Mouse (Mus musculus): ENCODE measurements around the gene Mpped2.

Mpped2 gene

DNA sequence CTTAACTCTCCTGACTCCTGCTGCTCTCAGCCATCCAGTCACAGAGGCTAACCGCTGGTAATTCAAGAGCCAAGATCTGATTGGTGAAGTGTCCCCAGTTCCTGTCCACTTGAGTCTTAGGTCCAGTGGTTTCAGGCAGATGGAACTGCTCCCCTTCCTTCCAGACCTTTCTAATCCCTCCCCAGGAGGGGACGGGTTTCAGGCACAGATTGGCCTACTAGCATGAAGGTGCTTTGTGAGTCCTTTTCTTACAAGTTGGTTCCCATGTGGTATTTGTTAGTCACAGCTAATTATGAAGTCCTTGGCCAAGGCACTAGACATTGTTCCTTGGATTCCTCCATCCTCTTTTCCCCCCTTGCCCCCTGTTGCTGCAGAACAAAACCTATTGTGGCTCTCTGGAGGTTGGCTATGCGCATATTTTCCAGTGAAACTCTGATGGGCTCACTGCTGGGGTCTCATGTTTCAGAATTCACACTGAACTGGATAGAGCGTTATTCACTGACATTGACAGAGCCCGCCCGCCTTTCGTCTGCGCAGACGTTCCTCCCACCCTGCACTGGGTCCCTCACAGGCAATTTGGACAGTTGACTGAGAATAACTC, 163.4 kb downstream of the Mpped2 start:
- no peak for DNase-seq (ENCODE audit: low read depth)

DNA sequence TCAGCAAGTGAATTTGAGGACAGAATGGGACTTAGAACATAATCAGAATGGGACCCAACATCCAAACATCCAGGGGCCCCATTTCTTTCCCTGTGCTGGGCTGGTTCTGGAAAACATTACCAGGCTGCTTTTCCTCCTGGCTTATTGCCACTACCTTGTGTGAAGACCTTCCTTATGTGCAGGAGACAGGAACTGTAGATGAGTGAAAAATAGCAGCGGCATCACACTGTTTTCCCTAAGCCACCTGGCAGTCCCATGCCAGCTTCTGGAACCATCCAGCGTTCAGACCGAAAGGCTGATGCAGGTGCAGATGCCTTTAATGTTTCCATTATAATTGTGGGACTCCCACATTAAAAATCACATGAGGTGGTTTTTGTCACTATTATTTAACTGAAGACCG, 164.2 kb downstream of the Mpped2 start:
- no peak for DNase-seq (ENCODE audit: low read depth)

DNA sequence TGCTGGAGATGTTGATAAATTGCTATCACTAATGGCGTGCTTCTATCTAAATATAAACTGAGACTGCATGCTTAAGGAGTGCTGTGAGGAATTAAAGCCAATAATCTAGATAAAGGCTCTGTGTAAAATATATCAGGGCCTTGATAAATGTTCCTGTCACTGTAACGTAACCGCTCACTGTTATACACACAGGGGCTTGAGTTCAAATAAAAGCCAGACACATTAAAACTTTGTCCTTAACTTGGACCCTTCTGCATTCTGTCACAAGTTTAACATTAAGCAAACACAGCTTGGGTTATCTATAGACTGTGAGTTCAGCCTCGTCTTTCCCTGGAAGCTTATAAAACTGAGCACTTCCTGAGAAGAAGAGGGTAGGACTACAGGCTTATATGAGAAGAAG, 164.6 kb downstream of the Mpped2 start:
- no peak for DNase-seq (ENCODE audit: low read depth)

DNA sequence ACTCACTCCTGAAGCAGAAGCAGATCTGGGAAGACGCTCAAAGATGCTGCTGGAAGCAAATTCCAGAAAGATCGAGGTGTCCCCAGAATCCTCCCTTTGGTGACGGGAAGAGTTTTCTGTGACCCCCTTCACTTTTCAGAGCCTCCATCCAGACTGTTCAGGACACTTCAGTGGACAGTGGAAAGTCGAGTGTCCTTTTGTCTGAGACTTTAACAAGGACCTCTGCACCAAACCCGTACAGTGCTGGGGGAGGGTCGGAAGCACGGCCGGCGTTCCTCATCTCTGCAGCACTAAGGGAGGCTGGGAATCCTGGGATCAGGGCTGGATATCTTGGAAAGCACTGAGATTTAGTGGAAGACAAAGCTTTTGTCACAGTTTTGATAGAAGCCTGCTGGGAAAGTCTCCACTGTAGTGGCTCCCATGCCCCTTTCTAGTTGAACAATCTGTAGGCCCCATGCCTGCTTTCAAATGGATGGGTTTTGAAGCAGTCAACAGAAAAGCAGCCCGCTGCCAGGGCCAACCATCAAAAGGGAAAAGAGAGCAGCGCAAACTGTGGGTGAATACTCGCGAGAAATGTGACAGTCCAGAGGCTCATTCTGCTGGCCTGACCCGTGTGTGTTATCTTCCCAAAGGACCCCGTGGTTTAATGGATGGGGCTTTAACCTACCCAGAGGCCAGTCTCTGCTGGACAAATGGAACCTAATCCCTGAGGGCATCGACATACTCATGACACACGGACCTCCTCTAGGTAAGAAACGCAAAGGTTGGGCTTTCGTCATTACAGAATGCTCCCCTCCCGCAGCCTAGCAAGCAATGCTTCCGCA, 168.0 kb downstream of the Mpped2 start:
- no peak for DNase-seq (ENCODE audit: low read depth)

DNA sequence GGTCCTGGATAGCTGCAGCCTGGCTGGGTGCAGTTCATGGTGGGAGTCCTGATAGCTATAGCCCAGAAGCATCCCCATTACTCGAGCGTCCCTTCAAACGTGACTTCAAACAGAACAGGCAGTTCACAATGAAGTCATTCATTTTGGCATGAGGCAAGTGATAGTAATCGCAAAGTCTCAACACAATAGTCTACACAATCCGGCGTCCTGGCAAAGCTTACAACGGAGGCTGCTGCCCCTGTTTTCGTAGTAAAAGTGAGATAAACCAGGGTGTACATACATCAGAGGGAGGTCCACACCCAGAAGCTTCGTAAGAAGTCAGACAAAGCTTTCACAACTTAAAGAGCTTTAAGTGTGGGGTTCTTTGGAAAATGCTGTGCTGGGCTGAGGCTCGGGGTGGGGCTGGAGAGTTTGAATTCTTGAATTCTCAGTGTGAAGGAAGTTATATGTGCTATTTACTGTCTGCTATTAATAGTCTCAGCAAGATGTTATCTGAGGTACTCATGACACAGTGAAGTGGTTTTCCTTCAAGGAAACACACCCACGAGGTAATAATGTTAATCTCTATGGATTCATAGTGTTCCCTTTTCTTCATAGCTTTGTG, 170.1 kb downstream of the Mpped2 start:
- DNase-seq (ENCODE audit: low read depth), result no peak

DNA sequence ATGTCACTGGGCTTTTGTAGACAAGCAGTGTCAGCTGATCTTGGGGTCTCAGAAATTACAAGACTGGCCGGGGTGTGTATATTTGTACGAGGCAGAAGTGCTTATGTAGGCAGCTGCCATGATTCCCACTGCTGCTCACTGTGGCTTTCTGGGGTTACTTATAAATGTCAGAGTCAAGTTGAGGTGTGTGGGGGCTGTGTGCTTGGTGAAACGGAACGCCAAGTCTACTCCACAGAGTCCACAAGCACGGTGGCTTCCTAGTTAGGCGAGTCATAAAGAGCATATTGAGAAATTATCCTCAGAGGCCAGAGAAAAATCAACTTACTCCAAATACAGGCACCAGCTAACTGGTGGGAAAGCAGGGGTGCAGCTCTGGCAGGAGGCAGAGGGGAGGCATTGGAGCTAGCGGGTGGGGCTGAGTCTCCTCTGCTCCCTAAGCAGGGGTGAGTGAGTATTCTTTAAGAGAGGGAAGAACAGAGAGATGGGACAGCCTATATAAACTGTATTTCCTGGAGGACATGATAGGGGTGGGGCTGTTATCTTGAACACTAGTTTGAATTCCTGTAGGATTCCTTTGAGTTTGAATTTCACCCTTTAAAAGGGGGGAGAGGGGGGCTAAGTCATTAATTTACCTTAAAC, 172.2 kb downstream of the Mpped2 start:
- DNase-seq (ENCODE audit: low read depth), result no peak

DNA sequence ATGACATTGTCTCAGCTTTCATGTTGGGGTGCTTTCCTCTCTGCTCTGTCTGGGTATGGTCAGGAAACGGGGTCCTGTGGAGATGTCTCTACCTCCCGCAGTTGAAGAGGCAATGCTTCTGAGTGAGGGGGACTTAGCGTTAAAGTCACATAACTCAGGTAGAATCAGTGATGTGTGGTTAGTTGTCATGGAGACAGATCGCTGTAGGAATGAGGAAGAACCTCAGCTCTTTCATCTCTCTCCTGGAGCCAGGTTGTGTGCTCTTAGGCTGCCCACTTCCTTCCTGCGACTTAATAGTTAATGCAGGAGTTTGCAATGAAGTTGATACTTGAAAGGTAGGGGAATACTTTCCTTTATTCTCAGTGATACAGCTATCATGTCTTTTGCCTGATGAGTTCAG, 173.2 kb downstream of the Mpped2 start:
- DNase-seq (ENCODE audit: low read depth), result no peak

DNA sequence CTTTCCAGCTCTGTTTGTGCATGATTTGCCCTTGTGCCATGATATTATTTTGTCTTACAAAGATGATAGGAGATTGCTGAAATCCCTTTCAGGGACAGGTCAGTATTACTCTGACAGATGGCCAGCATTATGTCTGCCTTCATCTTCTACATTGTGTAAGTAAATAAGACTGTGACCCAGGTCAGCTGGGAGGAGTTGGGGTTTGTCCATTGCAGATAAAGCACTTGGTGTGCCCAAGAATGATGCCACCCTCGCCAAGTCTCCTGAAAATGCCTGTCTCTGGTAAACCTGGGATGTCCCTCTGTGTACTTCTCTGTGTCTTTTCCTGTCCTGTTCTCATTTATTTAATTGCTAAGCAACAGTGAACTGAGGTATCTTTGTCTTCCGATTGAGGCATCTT, 177.8 kb downstream of the Mpped2 start:
- no peak for DNase-seq (ENCODE audit: low read depth)

DNA sequence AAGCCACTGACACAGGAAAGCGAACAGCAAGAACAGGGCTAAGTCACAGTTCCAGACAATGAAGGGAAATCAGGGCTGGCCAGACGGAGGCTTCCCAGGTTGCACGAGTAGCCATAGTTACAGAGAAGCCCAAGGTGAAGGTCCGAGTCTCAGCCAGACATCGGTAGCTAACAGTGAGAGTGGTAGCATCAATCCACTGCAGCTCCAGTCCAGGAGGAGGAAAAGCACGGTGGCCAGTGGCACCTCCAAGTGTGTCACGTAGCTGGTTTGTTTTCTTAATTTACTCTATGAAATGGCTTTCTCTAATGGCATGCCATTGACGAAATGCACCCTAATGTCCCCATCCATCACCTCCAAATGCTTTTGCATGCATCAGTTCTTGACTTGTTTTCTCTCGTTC, 180.1 kb downstream of the Mpped2 start:
- no peak for DNase-seq (ENCODE audit: low read depth)

DNA sequence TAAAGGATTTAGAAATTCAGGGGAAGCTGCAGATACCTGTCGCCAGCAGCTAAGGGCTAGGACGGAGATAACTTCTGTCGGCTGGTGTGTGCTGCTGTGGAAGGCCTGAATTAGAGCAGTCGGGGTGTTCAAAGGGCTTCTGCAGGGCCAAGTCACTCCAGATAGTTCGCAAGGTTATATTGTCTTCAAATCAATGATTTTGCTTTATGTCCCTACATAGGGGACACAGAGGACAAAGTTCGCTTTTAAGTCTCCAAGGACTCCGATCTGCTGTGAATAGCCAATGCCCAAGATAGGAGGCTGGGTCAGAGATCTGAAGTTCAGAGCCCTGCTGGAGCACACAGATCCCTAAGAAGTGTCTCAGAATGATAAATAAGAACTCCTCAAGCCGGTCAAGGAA, 190.3 kb downstream of the Mpped2 start:
- no peak for DNase-seq (ENCODE audit: low read depth)

DNA sequence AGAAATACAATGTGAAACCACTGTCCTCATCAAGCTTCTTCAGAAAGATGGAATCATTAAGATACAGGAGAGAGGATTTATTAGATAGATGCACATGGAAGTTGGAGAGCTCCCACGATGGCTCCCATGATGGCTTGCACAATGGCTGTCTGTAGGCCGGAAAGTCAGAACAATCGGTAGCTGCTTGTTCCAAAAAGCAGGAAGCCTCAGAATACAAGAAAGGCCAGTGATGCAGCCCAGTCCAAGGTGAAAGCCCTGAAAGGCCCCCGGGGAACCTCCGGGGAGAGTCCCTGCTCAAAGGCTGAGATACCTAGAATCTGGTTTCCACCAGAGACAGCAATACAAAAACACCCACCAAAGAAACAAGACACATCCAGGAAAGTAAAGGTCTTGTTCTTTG, 195.1 kb downstream of the Mpped2 start:
- DNase-seq (ENCODE audit: low read depth), result no peak

DNA sequence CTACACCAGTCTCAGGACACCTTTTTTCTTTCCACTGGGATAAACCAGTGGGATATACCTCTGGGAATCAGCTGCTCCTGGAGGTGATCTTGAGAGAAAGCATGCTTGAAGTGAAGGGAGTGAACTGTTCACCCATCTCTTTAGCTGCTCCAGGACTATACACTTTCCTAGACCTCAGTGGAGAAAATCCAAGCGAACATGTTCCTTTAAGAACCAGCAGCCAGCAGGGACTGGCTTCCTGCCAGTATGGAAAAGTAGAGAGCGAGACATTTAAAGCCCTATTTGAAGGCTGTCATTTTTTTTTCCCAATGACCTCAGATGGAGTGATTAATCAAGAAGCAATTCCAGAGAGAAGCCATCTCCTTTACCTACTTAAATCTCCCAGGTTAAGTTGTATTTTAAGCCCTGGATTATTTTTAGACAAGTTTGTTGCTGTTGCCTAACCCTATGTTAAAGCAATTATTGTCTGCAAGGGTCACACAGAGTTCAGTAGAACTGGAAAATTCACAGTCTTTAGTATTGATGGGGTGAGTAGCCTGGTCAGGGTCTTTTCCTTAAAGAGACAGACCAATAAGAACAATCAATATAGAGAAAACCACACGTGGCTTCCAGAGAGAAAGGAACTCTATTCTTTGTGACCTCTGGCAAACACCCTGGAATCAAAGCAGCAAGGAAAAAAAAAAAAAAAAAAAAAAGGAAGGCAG, 196.4 kb downstream of the Mpped2 start:
- DNase-seq (ENCODE audit: low read depth), result peak; percentile 35

DNA sequence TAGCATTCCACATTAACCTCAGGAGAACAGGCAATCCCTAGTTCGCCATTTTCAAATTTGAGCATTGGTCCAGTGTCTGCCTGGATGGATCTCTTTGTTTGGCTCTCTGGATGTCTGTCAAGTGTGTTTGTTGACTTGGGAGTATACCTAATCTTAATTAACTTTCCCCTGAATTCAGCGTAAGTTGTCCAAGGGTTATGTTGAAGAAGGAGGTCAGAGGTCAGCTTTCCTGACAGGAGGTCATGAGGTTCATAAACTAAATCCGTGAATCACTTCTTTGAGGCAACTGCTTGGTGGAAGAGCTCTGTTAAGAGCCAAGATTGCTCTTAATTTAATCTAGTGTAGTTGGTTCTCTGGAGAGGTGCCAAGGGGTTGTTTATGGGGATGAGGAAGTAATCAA, 200.3 kb downstream of the Mpped2 start:
- no peak for DNase-seq (ENCODE audit: low read depth)

DNA sequence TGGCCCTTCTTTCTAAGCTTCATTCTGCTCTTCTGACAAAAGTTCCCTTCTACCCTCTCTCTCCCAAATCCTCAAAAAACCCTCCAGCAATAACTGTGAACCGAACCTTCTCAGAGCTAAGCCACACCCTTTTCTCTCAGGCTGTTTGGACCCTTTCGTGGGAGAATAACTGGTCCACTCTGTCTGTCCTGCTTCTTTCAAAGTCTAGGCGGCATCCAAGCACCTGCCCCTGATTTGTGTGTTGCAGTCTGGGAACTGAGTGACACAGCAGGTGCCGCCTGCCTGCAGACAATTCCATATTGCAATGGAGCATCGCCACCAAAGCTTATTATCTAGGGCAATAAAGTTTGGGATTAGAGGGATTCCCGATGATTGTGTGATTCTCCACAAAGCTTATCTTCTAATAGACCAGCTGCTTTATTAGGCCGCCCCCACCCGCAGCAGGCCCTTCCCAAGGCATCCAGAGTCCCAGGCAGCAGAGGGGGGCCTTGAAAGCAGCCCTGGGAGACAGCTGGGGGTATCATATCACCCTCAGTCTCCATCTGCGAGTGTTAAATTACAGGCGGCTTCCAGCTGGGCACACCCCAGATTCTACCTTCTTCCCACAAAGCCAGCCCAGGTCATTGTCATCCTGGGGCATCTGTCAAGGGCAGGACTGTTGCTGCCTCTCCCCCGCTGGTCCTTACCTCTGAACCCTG, 202.4 kb downstream of the Mpped2 start:
- DNase-seq (ENCODE audit: low read depth), result no peak

DNA sequence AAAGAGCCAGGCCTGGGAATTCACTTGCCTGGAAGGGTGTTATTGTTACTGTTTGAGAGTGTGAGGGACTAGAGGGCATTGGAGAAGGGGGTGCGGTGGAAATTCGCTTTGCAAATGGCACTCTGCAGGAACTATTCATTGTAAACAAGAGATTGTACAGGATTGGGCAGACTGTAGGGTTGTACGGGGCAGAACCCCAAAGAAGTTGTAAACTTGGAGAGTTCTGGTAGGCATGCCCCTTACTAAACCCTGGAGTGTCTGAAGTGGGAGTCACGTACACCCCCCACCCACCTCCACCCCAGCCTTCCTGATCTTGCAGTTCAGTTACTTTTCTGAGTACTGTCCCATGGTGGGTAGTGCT, 202.9 kb downstream of the Mpped2 start:
- DNase-seq (ENCODE audit: low read depth), result no peak

DNA sequence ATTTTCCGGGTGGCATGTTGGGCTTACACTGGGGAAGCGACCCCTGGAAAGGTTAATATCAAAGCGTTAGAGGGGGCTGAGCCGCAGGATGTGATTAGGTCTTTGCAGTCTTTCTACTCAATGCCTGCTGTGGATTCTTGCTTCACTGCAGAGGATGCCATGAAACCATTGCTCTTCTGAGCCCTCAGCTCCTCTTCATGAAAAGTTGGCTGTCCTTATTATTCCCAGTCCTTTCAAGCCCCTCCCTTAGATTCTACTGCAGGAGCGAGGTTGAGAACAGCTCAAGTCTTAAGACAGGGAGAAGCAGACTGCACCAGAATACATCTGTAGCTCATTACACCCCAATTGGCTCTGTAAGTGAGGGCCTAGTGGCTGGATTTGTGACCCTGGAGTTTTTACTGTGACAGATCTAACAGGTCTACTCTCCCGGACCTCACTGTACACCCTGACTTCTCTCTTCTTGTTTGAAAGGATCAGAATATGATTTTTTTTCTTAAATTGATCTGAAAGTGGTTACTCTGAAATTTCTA, 218.9 kb downstream of the Mpped2 start:
- DNase-seq (ENCODE audit: low read depth), result no peak
